Mouse (Mus musculus) spleen, adult 2 months (tissue): ENCODE data around the gene Ermard. TPM values are rescaled to one million over a fixed set of nuclear protein-coding genes. Genes with fewer than 3 reads are reported as not detected.

Experiments used
- DNase-seq, 2 experiments: peaks; one replicate each; pipeline versions ENCODE4 v3.0.0 to v3.0.0-alpha.2; 2012 to 2021; ENCODE audit warnings: low spot score in 2 of 2, low read depth in 1 of 2
- H3K27ac ChIP-seq: fragments of 200-500 bp; 2 replicates; pipeline ENCODE4 v1.5.1; 2012; ENCODE audit warnings: low read length, inconsistent platforms; ENCODE audit not compliant: insufficient read depth
- H3K27me3 ChIP-seq: fragments of 200-500 bp; 2 replicates; pipeline ENCODE4 v1.6.1; 2012; ENCODE audit warnings: mild to moderate bottlenecking, moderate library complexity, low read length, inconsistent platforms; ENCODE audit not compliant: control insufficient read depth, insufficient read depth
- H3K36me3 ChIP-seq: fragments of 200-500 bp; 2 replicates; pipeline ENCODE4 v1.6.1; 2012; ENCODE audit warnings: mild to moderate bottlenecking, low read length, inconsistent platforms; ENCODE audit not compliant: control insufficient read depth, insufficient read depth
- H3K4me1 ChIP-seq: fragments of 200-500 bp; 2 replicates; pipeline ENCODE4 v1.6.1; 2011; ENCODE audit warnings: inconsistent platforms; ENCODE audit not compliant: control insufficient read depth, insufficient read depth, insufficient read length
- H3K4me3 ChIP-seq: fragments of 200-500 bp; 2 replicates; pipeline ENCODE4 v1.5.1; 2011; ENCODE audit warnings: mild to moderate bottlenecking, inconsistent platforms; ENCODE audit not compliant: insufficient read depth, insufficient read length; ENCODE audit errors: extremely low read depth
- CTCF ChIP-seq: fragments of 200-500 bp; IDR thresholded peaks from 2 replicates; pipeline ENCODE4 v1.5.1; 2011; ENCODE audit warnings: mild to moderate bottlenecking, inconsistent platforms; ENCODE audit not compliant: insufficient read depth, insufficient read length, insufficient replicate concordance; ENCODE audit errors: extremely low read depth
- POLR2A ChIP-seq: fragments of 200-500 bp; IDR thresholded peaks from 2 replicates; pipeline ENCODE4 v1.6.1; 2011; ENCODE audit warnings: low read depth, low read length, inconsistent platforms
- WGBS: fragments of 180-500 bp; shearing (Covaris S2); methylation state at CpG from one replicate; pipeline ENCODE4 v1.1.7; 2018; 5-methylcytosine and 5-hydroxymethylcytosine counted together
- polyA plus RNA-seq: library from polyadenylated mRNA; depleted of rRNA; stranded (reverse); fragments of >200 nt; gene quantifications from 2 replicates; pipeline ENCODE4 v1.2.3, GENCODE M21; 2012

The Ermard gene
- polyA plus RNA-seq, 1 experiment = 43.1 TPM

DNA sequence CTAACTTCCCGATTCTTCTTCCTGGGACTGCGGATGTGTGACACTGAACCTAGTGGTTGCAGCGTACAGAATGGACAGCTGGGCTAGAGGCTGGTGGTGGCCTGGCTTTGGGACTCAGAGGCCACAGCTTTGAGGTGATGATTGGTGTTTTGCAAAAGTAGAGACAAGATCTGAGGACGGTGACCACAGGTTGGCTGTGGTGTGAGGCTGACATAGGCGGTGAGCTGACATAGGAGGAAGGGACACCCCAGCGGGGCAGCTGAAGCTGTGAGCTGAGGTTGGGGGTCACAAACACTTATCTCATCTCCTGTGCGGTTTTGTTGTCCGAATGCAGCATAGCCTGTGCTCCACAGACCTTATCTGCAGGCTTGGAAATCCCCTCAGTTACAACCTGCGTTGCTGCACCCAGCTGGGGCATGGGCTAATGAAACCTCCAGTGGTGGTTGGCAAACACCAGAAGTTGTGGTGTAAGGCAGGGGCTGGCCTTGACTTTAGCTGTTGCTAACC is 66.2 kb downstream of the Ermard start:
- Histone ChIP-seq H3K4me1 (no peaks in the 10 kb centered on the region), H3K27me3 (no peaks in the 10 kb centered on the region), H3K36me3 (no peaks in the 10 kb centered on the region), H3K4me3 (no peak overlapping the region), H3K27ac (no peak overlapping the region)
- TF ChIP-seq POLR2A (no peak), CTCF (no peak)
- DNase-seq = no peak
- 41% methylated on average over 9 of the region's 9 CpGs for WGBS

DNA sequence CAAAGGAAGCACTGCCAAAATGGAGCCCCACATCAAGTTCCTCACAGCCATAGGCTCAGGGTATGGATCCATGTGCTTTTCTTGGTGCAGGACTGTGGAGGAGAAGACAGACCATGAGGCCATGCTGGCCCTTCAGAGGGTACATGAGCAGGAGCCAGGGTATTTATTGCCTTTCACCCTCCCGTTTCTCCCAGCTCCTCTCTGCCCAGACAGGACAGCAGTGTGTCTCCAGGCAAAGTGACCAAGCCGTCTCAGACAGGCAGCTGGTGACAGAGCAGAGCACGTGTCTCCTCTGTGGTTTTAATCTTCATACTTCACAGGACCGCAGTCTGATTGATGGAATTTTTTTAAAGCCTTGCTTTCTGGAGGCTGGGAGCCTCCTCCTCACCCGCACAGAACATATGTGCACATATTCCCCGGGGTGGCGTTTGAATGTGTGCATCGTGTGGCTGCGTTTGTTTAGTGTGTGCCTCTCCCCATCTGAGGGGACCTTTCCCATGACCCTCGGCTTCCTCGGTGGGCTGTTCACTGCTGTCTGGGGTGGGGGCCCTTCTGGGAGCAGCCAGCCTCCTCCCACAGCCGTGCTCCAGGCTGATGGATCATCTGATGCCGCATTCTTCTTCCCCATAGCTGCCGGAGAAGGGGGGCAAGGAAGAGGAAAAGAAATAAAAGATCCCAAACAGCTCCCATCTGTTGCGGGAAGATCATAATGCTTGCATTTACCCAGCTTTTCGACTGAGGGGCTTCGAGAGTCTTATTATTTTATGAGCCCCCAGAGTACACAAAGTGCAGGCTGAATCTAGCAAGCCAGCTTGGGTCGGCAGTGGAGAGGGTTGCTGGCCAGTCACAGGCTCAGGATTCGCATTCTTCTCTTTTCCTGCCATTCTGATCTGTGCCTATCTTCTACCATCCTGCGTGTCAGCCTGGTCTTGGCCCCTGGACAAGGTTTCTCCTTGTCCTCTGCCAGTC is 67.7 kb downstream of the Ermard start:
- TF ChIP-seq POLR2A (no peak), CTCF (no peak)
- no peak overlapping the region for H3K4me3 ChIP-seq
- DNase-seq = no peak
- no peaks in the 10 kb centered on the region for H3K27me3 ChIP-seq
- H3K27ac ChIP-seq = no peak overlapping the region
- WGBS = 59% methylated on average over 20 of the region's 20 CpGs
- no peaks in the 10 kb centered on the region for H3K36me3 ChIP-seq
- no peaks in the 10 kb centered on the region for H3K4me1 ChIP-seq

DNA sequence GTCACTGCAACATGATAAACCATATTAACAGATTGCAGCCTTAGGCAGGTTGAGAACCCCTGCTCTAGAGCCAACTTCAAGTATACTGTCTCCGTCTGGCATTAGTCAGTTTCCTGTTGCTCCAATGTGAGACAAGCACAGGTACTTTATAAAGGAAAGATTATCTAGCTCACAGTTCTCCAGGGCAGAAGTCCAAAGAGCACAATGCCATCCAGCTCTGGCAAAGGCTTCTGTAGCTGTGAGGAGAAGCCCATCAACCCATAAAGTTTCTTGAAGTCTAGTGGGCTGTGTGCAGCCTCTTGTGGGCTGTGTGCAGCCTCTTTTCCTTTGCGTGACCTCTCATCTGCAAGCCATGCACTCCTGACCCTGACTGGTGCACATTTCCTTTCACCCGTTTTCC is 74.5 kb downstream of the Ermard start:
- 89% methylated on average over 3 of the region's 3 CpGs for WGBS
- Histone ChIP-seq H3K4me1 (no peaks in the 10 kb centered on the region), H3K4me3 (no peak overlapping the region), H3K27me3 (no peaks in the 10 kb centered on the region), H3K27ac (no peak overlapping the region), H3K36me3 (no peaks in the 10 kb centered on the region)
- DNase-seq = no peak
- TF ChIP-seq POLR2A = no peak
- TF ChIP-seq CTCF = no peak

DNA sequence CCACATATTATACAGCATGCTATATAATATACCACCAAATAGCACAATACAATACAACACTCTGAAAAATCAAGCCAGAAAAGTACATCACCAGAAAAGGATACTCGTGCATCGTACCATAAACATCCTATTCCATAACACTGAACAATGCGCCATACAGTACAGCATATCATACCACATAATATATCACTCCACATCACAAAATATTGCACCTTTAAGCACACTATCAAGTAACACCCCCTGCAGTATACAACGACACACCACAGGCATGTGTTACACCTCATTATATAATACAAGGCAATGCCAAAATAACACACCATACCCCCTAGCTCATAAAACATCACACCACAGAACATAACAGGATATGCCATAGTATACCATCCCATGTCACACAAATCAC is 79.1 kb downstream of the Ermard start:
- H3K27me3 ChIP-seq = no peaks in the 10 kb centered on the region
- H3K4me1 ChIP-seq = no peaks in the 10 kb centered on the region
- 93% methylated on average over 4 of the region's 4 CpGs for WGBS
- H3K27ac ChIP-seq = no peak overlapping the region
- H3K4me3 ChIP-seq = no peak overlapping the region
- H3K36me3 ChIP-seq = no peaks in the 10 kb centered on the region
- TF ChIP-seq CTCF (no peak), POLR2A (no peak)
- no peak for DNase-seq

DNA sequence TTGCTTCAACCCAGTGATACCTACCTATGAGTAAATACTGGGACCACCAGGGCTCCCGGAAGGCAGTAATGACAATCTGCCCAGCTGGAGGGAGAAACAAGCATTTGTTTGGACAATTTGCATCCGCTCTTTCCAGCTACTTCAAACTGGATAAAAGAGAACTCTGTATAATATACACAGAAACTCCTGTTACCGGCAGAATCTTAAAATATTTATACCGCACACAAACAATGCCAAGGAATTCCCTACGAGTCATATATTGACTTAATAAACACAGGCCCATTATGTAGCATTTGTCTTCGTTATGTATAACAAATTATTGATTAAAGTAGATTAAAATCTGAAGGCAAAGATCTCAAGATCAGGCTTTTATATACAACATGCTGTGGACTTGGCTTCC is 79.6 kb downstream of the Ermard start:
- Histone ChIP-seq H3K4me3 (no peak overlapping the region), H3K36me3 (no peaks in the 10 kb centered on the region), H3K4me1 (no peaks in the 10 kb centered on the region), H3K27me3 (no peaks in the 10 kb centered on the region), H3K27ac (no peak overlapping the region)
- WGBS = 89% methylated on average over 6 of the region's 6 CpGs
- DNase-seq = no peak
- no peak for TF ChIP-seq POLR2A
- TF ChIP-seq CTCF = no peak

DNA sequence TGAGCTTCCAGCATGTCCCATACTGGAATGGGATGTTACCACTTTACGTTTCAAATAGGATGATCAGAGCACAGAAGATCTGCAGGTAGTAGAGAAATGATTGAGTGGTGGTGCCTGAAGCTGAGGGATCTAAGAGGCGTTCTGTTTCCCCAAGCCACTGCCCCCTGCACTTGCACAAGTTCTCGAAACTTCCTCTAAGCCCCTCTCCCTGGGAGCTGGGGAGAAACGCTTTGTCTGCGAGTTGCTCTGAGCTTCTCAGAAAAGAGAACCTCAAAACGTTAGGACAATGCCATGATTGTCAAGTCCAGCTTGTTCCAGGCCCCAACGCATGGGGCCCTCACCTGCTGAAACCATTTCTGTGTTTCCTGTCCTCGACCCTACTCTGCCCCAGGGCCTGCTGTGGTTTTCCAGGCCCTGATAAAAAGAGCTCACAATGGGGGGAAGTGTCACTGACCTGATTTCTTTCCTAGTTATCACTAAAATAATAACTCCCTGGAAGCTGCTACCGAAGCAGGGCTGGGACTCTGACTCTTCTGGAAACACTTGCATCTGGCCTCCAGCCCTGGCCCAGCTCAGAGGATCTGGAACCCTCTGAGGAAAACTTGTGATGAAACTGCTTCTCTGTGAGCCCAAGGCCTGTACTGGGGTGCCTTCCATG is 88.8 kb downstream of the Ermard start:
- DNase-seq = no peak
- H3K27ac ChIP-seq = no peak overlapping the region
- 24% methylated on average over 9 of the region's 9 CpGs for WGBS
- no peak for TF ChIP-seq POLR2A
- TF ChIP-seq CTCF = no peak
- no peaks in the 10 kb centered on the region for H3K27me3 ChIP-seq
- no peaks in the 10 kb centered on the region for H3K36me3 ChIP-seq
- no peak overlapping the region for H3K4me3 ChIP-seq
- no peaks in the 10 kb centered on the region for H3K4me1 ChIP-seq
